Mouse (Mus musculus): ENCODE results near the gene Fignl2.

Fignl2 gene

GRCm38 (mm10) chr15:101066920-101067696 is 11.3 kb downstream of the Fignl2 start:
- DNase-seq (ENCODE audit: low read depth) = no peak

DNA sequence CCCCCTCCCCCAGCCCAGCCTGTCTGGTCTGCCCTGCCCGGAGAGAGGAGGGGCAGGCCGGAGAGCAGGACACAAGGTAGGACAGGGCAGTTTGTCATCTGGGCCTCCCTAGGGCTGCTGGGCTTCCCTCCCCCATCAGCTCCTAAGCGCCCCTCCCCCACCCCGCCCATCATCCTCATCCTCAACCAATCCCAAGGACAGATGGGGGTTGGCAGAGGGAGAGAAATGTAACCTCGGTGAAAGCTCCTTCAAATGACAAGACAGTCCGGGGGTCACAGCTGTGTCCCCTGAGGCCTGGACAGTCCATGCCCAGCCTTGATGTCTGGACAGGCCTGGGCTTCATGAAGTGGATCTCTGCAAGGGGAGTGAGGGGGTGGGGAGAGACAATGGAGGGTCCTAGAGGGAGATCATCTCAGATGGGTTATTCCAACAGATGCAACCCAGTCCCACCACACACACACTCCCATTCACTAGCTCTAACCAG is 12.0 kb downstream of the Fignl2 start:
- no peak for DNase-seq (ENCODE audit: low read depth)

GRCm38 (mm10) chr15:101065069-101065468 is 13.3 kb downstream of the Fignl2 start:
- DNase-seq (ENCODE audit: low read depth) = no peak

- no peak for DNase-seq (ENCODE audit: low read depth)
These were observed 18.0 kb downstream of the Fignl2 start for GRCm38 (mm10) chr15:101060280-101060852.

- DNase-seq (ENCODE audit: low read depth) = no peak
These were observed 18.6 kb downstream of the Fignl2 start for GRCm38 (mm10) chr15:101059570-101060279.

DNA sequence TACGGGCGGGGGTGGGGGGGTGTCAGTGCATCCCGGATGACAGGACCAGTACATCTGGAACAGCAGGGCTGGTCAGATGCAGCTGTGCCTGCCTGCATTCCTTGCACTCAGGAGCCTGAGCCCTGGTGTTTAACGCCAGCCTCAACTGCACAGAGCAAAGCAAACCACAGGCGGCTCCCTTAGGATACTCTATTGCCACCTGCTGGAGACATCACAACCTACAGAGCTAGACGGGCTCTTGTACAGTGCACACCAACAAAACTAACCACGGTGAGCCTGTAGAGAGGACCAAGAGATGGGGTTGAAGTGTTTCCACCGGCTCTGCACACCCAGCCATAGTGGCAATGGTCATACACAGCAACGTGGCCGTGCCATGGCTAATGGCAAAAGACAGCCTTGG is 22.1 kb downstream of the Fignl2 start:
- no peak for DNase-seq (ENCODE audit: low read depth)

GRCm38 (mm10) chr15:101054541-101054940 is 23.8 kb downstream of the Fignl2 start:
- DNase-seq (ENCODE audit: low read depth) = no peak

DNA sequence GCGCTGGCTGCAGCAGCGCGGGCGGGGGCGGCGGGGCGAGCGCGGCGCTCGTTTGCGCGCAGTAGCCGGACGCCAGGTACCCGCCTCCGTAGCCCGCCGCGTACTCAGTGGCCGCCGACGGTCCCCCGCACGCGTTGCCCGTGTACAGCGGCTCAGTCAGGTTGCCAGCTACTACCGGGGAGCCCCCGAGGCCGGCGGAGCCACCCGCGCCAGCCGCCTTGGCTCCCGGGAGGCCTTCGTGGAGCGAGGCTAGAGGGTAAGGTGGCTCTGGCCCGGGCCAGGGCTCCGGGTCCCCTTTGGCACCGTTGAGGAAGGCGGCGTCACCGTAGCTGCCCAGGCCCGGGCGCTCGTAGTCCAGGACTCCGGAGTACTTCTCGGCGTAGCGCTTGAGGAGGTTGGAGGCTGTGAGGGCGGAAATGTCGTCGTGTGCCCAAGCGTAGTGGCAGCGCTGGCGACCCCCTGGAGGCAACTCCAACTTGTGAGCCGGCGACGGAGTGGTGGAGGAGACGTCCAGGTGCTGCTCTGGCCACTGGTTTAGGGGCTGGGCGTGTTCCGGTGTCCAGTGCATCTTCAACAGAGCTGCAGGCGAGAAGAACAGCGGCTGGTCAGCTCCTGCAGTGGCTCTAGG is 24.4 kb downstream of the Fignl2 start:
- DNase-seq (ENCODE audit: low read depth) = no peak

DNA sequence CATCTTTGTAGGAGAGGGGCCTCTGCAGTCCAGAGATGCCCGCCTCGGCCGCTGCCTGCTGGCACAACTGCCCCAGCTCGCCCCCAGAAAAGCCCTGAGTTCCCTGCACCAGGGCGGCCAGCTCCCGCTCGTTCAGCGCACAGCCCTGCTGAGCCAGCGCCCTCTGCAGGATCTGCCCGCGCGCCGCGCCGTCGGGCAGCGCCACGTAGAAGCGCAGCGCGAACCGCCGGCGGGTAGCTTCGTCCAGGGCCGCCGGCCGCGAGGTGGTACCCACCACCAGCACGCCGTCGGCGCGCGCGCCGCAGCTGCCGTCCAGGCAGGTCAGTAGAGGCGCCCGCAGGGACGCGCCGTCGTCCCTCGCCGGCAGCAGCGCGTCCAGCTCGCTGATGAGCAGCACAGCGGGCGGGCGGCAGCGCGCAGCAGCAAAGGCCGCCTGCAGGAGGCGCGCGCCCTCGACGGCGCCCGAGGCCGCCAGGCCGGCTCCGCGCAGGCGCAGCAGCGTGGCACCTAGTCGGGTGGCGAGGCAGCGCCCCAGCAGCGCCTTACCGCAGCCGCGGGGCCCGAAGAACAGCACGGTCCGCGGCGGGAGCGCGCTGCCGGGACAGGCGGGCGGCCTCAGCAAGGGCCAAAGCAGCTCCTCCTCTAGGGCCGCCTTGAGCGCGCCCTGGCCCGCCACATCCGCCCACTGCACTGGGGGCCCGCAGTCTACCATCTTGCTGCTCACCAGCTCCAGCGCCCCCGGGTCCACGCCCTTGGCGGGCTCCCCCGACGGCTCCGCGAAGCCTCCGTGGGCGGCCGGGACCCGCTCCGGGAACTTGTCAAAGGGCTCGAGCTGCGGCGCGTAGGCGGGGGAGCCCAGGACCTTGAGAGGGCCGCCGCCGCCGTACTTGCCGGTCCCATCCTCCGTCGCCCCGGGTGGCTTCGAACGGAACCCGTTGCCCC is 25.5 kb downstream of the Fignl2 start:
- DNase-seq (ENCODE audit: low read depth) = no peak

- no peak for DNase-seq (ENCODE audit: low read depth)
These were observed 26.5 kb downstream of the Fignl2 start for GRCm38 (mm10) chr15:101051869-101052268.

- no peak for DNase-seq (ENCODE audit: low read depth)
These were observed 29.9 kb downstream of the Fignl2 start for GRCm38 (mm10) chr15:101048338-101048896.

GRCm38 (mm10) chr15:101047194-101047555 is 31.2 kb downstream of the Fignl2 start, which contains the start of gene Gm47841:
Gene Gm47841, minus strand, starts transcription at chr15:101047397.
- no peak for DNase-seq (ENCODE audit: low read depth)

DNA sequence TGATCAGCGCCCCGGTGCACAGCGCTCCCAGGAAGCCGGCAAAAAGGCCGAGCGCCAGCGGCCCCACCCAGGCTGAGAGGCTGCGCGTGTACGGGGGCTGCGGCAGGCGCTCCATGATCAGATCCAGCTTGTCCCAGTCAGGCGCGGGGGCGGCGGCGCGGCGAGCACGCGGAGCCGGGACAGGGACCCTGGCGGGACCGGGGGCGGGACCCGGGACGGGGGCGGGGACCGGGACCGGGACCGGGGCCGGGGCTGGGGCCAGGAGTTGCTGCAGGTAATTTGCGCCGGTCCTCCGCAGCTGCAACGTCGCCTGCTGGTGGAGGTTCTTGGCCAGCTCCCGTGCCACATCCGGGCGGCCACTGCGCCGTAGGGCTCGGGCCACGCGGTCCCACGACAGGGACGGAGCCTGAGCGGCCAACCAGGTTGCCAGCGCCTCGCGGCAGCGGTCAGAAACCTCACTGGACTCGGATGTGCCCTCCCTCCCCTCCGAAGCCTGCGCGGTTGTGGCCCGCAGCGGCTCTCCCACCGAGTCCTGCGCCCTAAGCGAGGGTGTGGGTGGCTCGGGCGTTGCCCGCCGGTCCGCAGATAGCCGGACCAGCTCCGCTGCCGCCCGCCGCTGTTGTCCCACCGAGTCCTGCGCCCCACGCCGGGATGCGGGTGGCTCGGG is 31.7 kb downstream of the Fignl2 start:
- DNase-seq (ENCODE audit: low read depth) = no peak

DNA sequence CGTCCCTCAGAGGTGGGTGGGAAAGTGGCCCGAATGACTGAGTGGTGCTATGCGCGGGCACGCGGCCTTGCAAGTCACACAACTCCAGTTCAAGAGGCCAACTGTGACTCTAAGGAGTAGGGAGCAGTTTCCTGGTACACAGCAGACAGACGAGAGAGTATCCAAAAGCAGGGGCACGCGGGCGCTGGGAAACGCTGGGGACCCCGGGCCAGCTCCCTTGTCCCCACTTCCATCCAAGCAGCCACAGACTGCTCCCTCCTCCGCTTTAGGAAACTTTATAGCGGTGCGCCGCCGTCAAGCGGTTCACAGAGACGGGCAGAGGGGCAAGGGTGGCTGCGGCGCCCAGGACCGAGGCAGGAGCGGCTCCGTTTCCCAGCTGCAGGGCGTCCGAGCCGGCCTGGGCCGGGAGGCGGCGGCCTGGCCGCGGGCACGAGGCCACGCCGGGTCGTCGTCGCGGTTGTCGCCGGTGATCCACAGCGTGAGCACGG is 32.3 kb downstream of the Fignl2 start:
- no peak for DNase-seq (ENCODE audit: low read depth)

GRCm38 (mm10) chr15:101044531-101044930 is 33.8 kb downstream of the Fignl2 start:
- no peak for DNase-seq (ENCODE audit: low read depth)

DNA sequence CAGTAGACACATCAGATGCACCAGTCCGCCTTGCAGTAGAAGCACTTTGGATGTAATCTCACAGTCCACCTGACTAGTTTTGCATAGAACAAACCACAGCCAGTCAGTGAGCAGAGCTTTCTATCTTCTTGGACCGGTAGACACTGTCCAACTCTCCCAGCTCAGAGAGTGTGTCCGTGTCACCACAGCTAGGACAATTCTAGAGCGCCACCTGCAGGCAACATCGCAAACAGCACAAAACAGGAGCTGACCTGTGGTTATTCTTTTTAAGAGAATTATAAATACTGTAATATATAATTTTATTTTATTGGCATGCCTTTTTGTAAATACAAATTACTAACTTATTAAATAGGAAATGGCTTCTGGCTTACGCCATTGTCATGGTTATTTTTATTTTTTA is 35.8 kb downstream of the Fignl2 start:
- DNase-seq (ENCODE audit: low read depth) = no peak

DNA sequence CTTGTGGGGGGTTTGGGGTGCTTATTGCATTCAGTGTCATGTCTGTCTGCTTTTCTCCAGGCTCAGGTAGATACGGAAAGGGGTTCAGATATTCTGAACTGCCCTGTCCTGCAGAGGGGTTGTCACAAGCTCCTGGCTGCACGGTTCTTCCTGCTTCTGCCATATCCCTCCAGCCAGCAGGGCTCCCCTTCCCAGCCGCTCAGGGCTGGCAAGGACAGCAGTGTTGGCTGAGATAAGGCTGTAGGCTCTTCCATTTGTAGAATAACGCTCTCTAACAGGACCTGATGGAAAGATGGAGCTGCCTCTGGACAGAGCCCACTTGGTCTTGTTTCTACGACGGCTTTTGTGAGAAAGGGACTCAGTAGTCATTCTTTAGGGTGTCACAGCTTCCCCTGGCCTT is 36.4 kb downstream of the Fignl2 start:
- no peak for DNase-seq (ENCODE audit: low read depth)

DNA sequence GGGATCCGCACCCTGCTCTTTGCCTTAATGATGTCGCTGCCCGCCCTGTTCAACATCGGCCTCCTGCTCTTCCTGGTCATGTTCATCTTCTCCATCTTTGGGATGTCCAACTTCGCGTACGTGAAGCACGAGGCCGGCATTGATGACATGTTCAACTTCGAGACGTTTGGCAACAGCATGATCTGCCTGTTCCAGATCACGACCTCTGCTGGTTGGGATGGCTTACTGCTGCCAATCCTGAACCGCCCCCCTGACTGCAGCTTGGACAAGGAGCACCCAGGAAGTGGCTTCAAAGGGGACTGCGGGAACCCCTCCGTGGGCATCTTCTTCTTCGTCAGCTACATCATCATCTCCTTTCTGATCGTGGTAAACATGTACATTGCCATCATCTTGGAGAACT is 38.7 kb downstream of the Fignl2 start:
- no peak for DNase-seq (ENCODE audit: low read depth)

GRCm38 (mm10) chr15:101028960-101029359 is 49.4 kb downstream of the Fignl2 start:
- DNase-seq (ENCODE audit: low read depth) = no peak

- DNase-seq (ENCODE audit: low read depth) = no peak
These were observed 67.0 kb downstream of the Fignl2 start for GRCm38 (mm10) chr15:101011352-101011751.

Data from fibroblast of lung, adult 2 months (primary cell).